Mouse (Mus musculus) cortical plate, adult 2 months (tissue): ENCODE data around the gene Zfp382.

Source experiments
- CTCF ChIP-seq: fragments of 200-500 bp; IDR thresholded peaks from 2 replicates; pipeline ENCODE4 v1.5.1; 2011; ENCODE audit warnings: mild to moderate bottlenecking, control low read depth, low read length; ENCODE audit not compliant: insufficient read depth; ENCODE audit errors: extremely low read depth
- POLR2A ChIP-seq: fragments of 200-500 bp; IDR thresholded peaks from 2 replicates; pipeline ENCODE4 v1.6.1; 2011; ENCODE audit warnings: mild to moderate bottlenecking, low read length, control low read depth; ENCODE audit not compliant: insufficient read depth; ENCODE audit errors: extremely low read depth

DNA sequence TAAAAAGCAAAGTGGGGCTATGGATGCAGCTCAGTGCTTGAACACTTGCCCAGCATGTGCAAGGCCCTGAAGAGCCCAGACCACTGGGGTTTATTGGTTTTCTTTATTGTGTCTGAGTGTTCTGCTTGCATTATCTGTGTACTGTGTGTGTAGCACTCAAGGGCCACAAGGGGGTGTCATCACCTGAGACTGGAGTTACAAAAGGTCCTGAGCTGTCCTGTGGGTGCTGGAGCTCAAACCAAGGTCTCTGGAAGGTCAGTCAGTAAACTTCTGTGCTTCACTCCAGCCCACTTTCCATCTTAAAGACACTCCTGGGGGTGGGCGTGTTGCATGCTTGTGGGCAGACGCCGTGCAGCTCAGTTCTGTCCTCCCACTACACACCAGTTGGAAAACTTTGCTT, 33.8 kb downstream of the Zfp382 start:
- TF ChIP-seq CTCF (no peak), POLR2A (no peak)
